Mouse (Mus musculus) CH12.LX (cell line): ENCODE data around the gene Zdhhc1. TPM values are rescaled to one million over a fixed set of nuclear protein-coding genes. Genes with fewer than 3 reads are reported as not detected.

Experiments
- DNase-seq: peaks from one replicate; pipeline ENCODE4 v3.0.0-alpha.2; 2013; ENCODE audit errors: extremely low read depth
- H3K27ac ChIP-seq: 2 replicates; pipeline ENCODE4 v1.5.1; 2012; ENCODE audit warnings: low read depth, mild to moderate bottlenecking, control low read depth, moderate library complexity; ENCODE audit not compliant: insufficient read depth
- H3K27me3 ChIP-seq: replicated peaks from 2 replicates; pipeline ENCODE3; 2012; ENCODE audit warnings: inconsistent platforms
- H3K36me3 ChIP-seq, 2 experiments: replicated peaks in 1 of 2; 2 replicates each; pipeline versions ENCODE3 to v1.6.1; 2012; ENCODE audit warnings: inconsistent platforms in 1 of 2, low read length in 1 of 2, mild to moderate bottlenecking in 1 of 2, mixed read lengths in 1 of 2, moderate library complexity in 1 of 2; ENCODE audit not compliant: control insufficient read depth in 1 of 2, insufficient read depth in 1 of 2
- H3K4me1 ChIP-seq, 2 experiments: 2 replicates each; pipeline ENCODE4 v1.6.1; 2012; ENCODE audit warnings: inconsistent platforms in 1 of 2, moderate library complexity in 1 of 2; ENCODE audit not compliant: insufficient read depth in 2 of 2, control insufficient read depth in 1 of 2
- H3K4me2 ChIP-seq: 2 replicates; pipeline ENCODE4 v1.6.1; 2012; ENCODE audit warnings: low read depth, mild to moderate bottlenecking, control low read depth; ENCODE audit not compliant: poor library complexity, insufficient read depth, severe bottlenecking
- H3K4me3 ChIP-seq, 3 experiments: fragments of 150-350 bp in 1 of 3; sonication (generic) in 1 of 3; replicated peaks in 1 of 3; 2 replicates each; pipeline versions ENCODE3 to v1.5.1; 2011 to 2012; ENCODE audit warnings: low read depth in 2 of 3, low read length in 2 of 3, mild to moderate bottlenecking in 2 of 3, moderate library complexity in 2 of 3, control low read depth in 1 of 3, improper control_type of control experiment in 1 of 3, inconsistent platforms in 1 of 3, mixed read lengths in 1 of 3; ENCODE audit not compliant: poor library complexity in 1 of 3
- H3K79me2 ChIP-seq: replicated peaks from 2 replicates; pipeline ENCODE4 v1.6.1; 2012; ENCODE audit warnings: mild to moderate bottlenecking, moderate library complexity; ENCODE audit not compliant: control insufficient read depth, poor library complexity, insufficient read depth, severe bottlenecking; ENCODE audit errors: extremely low read depth
- H3K9ac ChIP-seq: 2 replicates; pipeline ENCODE4 v1.6.1; 2012; ENCODE audit warnings: low read depth, mild to moderate bottlenecking, control low read depth, moderate library complexity; ENCODE audit not compliant: insufficient read depth
- H3K9me3 ChIP-seq: replicated peaks from 2 replicates; pipeline ENCODE3; 2012; ENCODE audit warnings: low read length, inconsistent platforms, mixed read lengths
- BHLHE40 ChIP-seq: IDR thresholded peaks from 2 replicates; pipeline ENCODE4 v1.6.1; 2011; ENCODE audit warnings: mild to moderate bottlenecking, low read depth, low read length, improper control_type of control experiment
- E2F4 ChIP-seq: IDR thresholded peaks from 2 replicates; pipeline ENCODE4 v1.6.1; 2011; ENCODE audit warnings: low read depth, low read length, improper control_type of control experiment; ENCODE audit not compliant: insufficient replicate concordance
- EP300 ChIP-seq: IDR thresholded peaks from 2 replicates; pipeline ENCODE4 v1.6.1; 2011; ENCODE audit warnings: low read length, improper control_type of control experiment
- HCFC1 ChIP-seq: IDR thresholded peaks from 2 replicates; pipeline ENCODE4 v1.6.1; 2012; ENCODE audit warnings: low read depth, mild to moderate bottlenecking, inconsistent platforms, low read length, improper control_type of control experiment
- MAFK ChIP-seq: IDR thresholded peaks from 2 replicates; pipeline ENCODE4 v1.6.1; 2011; ENCODE audit warnings: low read length, improper control_type of control experiment; ENCODE audit not compliant: insufficient replicate concordance
- MAX ChIP-seq: IDR thresholded peaks from 2 replicates; pipeline ENCODE4 v1.6.1; 2011; ENCODE audit warnings: low read length, improper control_type of control experiment
- MAZ ChIP-seq: IDR thresholded peaks from 2 replicates; pipeline ENCODE4 v1.6.1; 2012; ENCODE audit warnings: low read depth, mild to moderate bottlenecking, inconsistent platforms, low read length, improper control_type of control experiment, moderate library complexity
- MEF2A ChIP-seq: IDR thresholded peaks from 2 replicates; pipeline ENCODE4 v1.6.1; 2014; ENCODE audit warnings: low read depth, mild to moderate bottlenecking, inconsistent platforms, low read length, improper control_type of control experiment, borderline replicate concordance
- MXI1 ChIP-seq: IDR thresholded peaks from 2 replicates; pipeline ENCODE4 v1.6.1; 2011; ENCODE audit warnings: mild to moderate bottlenecking, low read depth, low read length, improper control_type of control experiment
- NELFE ChIP-seq: IDR thresholded peaks from 2 replicates; pipeline ENCODE4 v1.6.1; 2011; ENCODE audit warnings: low read depth, low read length, improper control_type of control experiment
- POLR2AphosphoS2 ChIP-seq: IDR thresholded peaks from 2 replicates; pipeline ENCODE4 v1.6.1; 2011; ENCODE audit warnings: low read depth, low read length, improper control_type of control experiment
- RAD21 ChIP-seq: IDR thresholded peaks from 2 replicates; pipeline ENCODE4 v1.6.1; 2011; ENCODE audit warnings: low read depth, mild to moderate bottlenecking, low read length, improper control_type of control experiment, moderate library complexity
- SMC3 ChIP-seq: IDR thresholded peaks from 2 replicates; pipeline ENCODE4 v1.6.1; 2011; ENCODE audit warnings: low read depth, low read length, improper control_type of control experiment
- TBP ChIP-seq: conservative IDR thresholded peaks from 2 replicates; pipeline ENCODE4 v1.6.1; 2011; ENCODE audit warnings: low read depth, low read length, improper control_type of control experiment
- TCF12 ChIP-seq: IDR thresholded peaks from 2 replicates; pipeline ENCODE4 v1.6.1; 2014; ENCODE audit warnings: low read depth, mild to moderate bottlenecking, inconsistent platforms, low read length, improper control_type of control experiment
- USF1 ChIP-seq: IDR thresholded peaks from 2 replicates; pipeline ENCODE4 v1.6.1; 2014; ENCODE audit warnings: low read depth, mild to moderate bottlenecking, inconsistent platforms, low read length, improper control_type of control experiment
- USF2 ChIP-seq: conservative IDR thresholded peaks from 2 replicates; pipeline ENCODE4 v1.6.1; 2011; ENCODE audit warnings: low read depth, low read length, improper control_type of control experiment
- dilution Hi-C: fragments of 300-500 bp; cut with MboI; formaldehyde crosslinking; loops from 2 replicates; pipeline ENCODE4 v1.14.3; 2020; ENCODE audit warnings: low sequenced_read_pairs; ENCODE audit not compliant: extremely low pct_unique_long_range_greater_than_20kb, extremely low pct_ligation_motif_present
- in situ Hi-C: fragments of 300-500 bp; cut with MboI; formaldehyde crosslinking; loops from 3 replicates; pipeline ENCODE4 v1.14.3; 2019; ENCODE audit warnings: low sequenced_read_pairs, low pct_ligation_motif_present, low pct_unique_long_range_greater_than_20kb, mixed read lengths
- polyA plus RNA-seq: library from polyadenylated mRNA; unstranded; fragments of >175 nt; gene quantifications from 2 replicates; pipeline ENCODE4 v1.2.1, GENCODE M21; 2012; ENCODE audit warnings: low read depth; ENCODE audit not compliant: insufficient read length
- total RNA-seq, 2 experiments: library from RNA; depleted of rRNA; stranded (reverse); fragments of 300-350 nt in 1 of 2; fragments of >200 nt in 1 of 2; gene quantifications; 2 replicates each; pipeline ENCODE4 v1.2.3; 2012 to 2014

Gene Zdhhc1
- total and polyA plus RNA-seq, 3 experiments = 1.6 to 3.6 (median 2.6) TPM

DNA sequence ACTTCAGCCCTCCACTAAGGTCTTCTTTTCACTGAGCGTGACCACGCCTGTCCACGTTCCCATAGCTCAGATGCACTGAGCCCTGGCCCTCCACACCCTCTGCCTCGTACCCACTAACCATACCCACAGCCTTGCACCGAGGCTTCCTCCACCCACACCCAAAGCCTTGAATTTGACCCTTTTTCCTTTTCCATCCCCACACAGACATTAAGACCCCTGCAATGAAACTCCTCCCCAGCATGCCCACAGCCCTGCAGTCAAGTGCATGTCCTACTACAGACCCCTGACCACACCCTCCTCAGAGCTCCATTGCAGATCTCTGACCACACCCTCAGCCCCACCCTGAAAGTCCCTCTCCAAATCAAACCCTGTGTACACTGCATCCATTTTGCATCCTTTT is 26.9 kb downstream of the Zdhhc1 start:
- in situ Hi-C loops = loop anchor here (5.0 to 10.0 kb wide), 2 partner anchors 33 to 105 kb away; no protein-coding TSS in a partner anchor
- no peak overlapping the region for H3K9ac ChIP-seq
- dilution Hi-C loops = no loop called here
- peaks cover 0 to 18% of the 10 kb centered on the region in 2 experiments for H3K36me3 ChIP-seq
- H3K79me2 ChIP-seq = no peaks in the 10 kb centered on the region
- no peaks in the 10 kb centered on the region for H3K4me1 ChIP-seq
- H3K4me3 ChIP-seq = no peak overlapping the region
- no peak for DNase-seq
- no peak overlapping the region for H3K4me2 ChIP-seq
- TF ChIP-seq USF1 (no peak), EP300 (no peak), TBP (no peak)
- H3K27ac ChIP-seq = no peak overlapping the region
- H3K27me3 ChIP-seq = no peaks in the 10 kb centered on the region
- H3K9me3 ChIP-seq = no peaks in the 10 kb centered on the region

DNA sequence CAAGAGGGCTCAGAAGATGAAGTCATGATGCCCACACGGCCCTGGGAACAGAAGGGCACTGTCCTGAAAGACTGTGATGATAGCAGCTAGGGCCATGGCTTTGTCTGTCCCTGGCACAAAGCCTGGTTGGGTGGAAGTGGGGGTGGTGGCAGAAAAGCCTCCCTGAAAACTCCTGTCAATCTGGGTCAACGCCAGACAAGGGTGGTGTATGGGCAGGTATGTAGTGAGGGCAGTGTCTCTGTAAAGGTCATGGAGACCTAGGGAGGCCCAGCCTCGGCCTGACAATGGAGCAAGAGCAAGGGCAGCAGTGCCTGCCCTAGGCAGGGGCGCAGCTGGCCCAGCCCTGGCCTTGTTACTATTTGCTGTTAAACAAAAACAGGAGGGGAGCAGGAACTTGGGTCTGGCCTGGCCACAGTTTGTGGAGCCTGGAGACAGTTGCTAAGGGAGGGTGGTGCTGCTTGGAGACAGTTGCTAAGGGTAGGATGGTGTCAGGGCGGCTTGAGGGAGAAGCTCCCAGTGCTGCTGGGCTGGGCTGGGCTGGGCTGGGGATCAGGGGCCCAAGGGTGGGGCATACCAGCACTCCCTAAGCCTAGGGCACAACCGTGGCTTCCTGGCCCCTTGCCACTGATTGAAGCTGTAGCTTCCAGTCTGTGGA is 27.5 kb downstream of the Zdhhc1 start:
- no peak overlapping the region for H3K4me2 ChIP-seq
- H3K9ac ChIP-seq = no peak overlapping the region
- no peak overlapping the region for H3K27ac ChIP-seq
- no peaks in the 10 kb centered on the region for H3K9me3 ChIP-seq
- H3K36me3 ChIP-seq = peaks cover 0 to 15% of the 10 kb centered on the region in 2 experiments
- DNase-seq = no peak
- dilution Hi-C loops = no loop called here
- no peaks in the 10 kb centered on the region for H3K27me3 ChIP-seq
- TF ChIP-seq MAX (no peak), NELFE (no peak), RAD21 (no peak)
- in situ Hi-C loops = no loop called here
- no peak overlapping the region for H3K4me3 ChIP-seq
- no peaks in the 10 kb centered on the region for H3K79me2 ChIP-seq
- H3K4me1 ChIP-seq = no peaks in the 10 kb centered on the region

DNA sequence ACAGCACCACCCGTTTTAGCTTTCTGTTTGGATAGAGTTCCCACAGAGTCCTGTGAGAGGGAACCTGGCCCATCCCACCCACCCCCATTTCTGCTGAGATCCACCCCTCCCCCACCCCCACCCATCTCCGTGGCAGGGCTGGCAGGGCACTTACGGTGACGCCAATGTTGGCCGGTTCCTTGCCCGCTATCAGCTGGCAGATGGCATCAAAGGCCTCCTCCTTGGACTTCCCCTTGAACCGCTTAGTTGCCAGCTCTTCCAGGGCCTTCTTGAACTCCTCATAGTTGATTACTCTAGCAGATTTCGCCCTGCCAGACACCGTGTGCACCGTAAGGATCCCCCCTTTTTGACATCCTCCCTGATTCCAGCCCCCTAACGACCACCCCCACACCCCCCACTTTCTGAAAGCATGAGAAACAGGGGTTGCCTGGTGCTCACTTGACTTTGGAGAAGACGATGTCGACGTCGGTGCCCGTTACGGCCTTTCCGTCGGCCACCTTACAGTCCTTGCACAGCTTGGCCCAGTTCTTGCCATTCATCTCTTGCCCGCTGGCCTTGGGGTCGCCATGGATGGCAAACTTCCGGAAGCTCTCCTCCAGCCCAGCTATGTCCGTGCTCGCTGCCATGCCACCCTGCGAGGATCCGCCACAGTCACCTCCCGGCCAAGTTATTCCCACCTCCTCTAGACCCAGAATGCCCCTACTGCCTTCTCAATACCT is 28.5 kb downstream of the Zdhhc1 start:
- TF ChIP-seq HCFC1 = no peak
- no peak for TF ChIP-seq BHLHE40
- TF ChIP-seq POLR2AphosphoS2 = no peak
- no peak for TF ChIP-seq USF2
- no peak for TF ChIP-seq MAZ
- no peak for TF ChIP-seq MAX
- TF ChIP-seq MEF2A = no peak
- TF ChIP-seq MXI1 = no peak
- no peak for TF ChIP-seq RAD21
- no peak for TF ChIP-seq E2F4
- no peak for TF ChIP-seq EP300
- TF ChIP-seq TCF12 = no peak
- TF ChIP-seq NELFE = no peak
- TF ChIP-seq SMC3 = no peak
- TF ChIP-seq MAFK = no peak
- dilution Hi-C loops (no loop called here), in situ Hi-C loops (no loop called here)
- Histone ChIP-seq H3K9me3 (no peaks in the 10 kb centered on the region), H3K36me3 (peaks cover 0 to 9% of the 10 kb centered on the region in 2 experiments), H3K4me1 (no peaks in the 10 kb centered on the region), H3K27ac (no peak overlapping the region), H3K9ac (no peak overlapping the region), H3K4me3 (no peak overlapping the region), H3K4me2 (no peak overlapping the region), H3K79me2 (no peaks in the 10 kb centered on the region), H3K27me3 (no peaks in the 10 kb centered on the region)
- no peak for DNase-seq
